Mouse (Mus musculus): Measurements from ENCODE around the gene Purb.

The Purb gene

GRCm38 (mm10) chr11:6475867-6476484 is at the start of gene Purb:
TSS of gene Purb (minus strand) at chr11:6475917.
- peak; percentile 84 to 89 for DNase-seq (ENCODE audit: low spot score in 2 of 2)

DNA sequence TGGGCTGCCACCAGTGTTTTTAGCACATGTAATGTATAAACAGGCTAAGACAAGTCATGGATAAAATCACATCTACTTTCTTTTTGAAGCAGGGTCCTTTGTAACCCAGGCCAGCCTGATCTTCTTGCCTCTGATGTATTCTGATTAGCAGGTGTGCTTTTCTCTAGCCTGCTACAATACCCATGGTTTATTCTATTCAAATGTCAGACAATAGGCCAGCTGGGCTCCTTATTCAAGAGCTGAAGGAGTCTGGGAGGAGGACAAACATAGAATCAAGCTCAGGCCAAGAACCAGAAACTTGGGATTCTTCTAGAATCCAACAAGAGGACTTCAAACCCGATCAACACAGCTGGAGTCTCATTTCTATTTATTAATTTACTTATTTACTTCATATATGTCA is 49.5 kb upstream of the Purb start:
- DNase-seq (ENCODE audit: low spot score in 2 of 2): no peak

DNA sequence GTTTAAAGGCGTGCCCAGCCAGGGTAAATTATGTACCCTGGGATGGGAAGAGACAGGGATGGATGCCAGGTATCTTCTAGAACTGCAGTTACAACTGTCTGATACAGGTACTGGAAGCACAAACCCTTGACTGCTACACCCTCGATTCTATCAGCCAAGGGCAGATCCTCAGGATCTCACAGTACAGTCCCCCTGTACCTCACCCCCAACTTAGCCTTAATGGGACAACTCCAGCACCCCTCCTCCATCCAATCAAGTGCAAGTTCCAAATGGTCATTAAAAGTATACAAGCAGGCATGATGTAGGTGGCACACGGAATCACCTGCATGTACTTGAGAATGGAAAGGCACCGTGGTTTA is 49.1 kb upstream of the Purb start:
- DNase-seq (ENCODE audit: low spot score in 2 of 2): no peak

- DNase-seq (ENCODE audit: low spot score in 2 of 2): no peak
Measured at GRCm38 (mm10) chr11:6524165-6524879, 48.6 kb upstream of the Purb start.

- no peak for DNase-seq (ENCODE audit: low spot score in 2 of 2)
Measured at GRCm38 (mm10) chr11:6523662-6524088, 48.0 kb upstream of the Purb start.

DNA sequence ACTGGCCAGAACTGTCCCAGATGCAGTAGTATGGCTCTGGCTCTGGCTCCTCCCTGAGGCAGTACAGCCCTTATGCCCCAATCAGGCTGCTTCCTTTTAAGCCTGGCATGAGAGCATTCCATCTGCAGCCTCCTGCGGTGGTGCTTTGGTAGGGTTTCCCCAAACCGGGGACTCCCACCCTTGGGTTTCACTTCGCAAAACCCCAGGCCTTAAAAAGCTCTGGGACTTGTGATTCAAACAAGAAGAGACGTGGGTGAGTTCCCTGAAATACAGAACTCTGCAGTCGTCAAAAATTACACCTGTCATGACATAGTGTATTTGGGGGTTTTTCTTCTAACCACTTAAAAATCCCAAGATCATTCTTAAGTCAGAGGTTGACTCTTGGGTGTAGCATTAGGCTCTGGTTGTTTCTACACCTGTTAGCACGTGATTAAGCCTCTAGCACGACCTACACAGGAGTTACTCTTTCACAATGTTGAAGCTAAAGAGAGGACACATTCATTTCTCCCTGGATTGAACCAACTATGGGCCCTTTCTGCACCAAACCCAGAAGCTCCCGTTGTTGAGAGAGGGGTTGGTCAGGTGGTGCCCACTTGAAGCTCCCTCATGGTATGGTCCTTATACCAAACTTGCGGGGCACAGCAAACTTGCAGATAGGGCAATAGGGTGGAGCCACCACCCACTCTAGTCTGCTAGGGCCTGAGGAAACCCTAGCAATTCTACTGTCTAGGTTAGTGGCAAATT is 47.2 kb upstream of the Purb start:
- DNase-seq (ENCODE audit: low spot score in 2 of 2): no peak

DNA sequence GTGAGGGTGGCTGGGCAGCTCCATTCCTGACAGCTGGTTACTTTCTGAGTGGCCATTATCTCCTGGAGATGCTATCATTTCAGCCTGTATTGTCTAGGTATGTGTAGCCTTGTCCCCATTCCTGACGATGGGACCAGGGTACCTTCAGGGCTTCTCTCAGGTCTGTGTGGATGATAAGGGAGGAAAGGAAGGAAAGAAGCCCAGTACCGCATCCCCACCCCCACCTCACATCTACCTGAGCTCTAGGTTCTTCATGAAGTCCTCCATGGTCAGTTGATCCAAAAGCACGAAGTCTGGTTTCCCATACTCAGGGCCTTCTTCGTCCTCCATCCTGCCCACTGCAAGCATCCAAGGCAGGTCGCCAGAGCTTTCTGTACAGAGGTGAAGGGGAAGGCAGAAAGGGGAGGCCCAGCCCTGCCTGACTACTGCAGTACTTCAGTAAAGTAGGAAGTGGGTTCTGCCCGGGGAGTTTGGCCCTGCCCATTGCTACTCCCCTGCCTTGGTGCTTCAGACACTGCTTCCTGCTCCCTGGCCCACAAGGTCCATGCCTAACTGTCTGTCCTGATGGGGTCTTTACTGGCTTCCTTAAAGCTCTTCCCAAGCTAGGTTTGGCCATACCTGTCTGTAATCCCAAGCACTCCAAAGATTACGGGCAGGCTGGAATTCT is 44.9 kb upstream of the Purb start, which contains the start of gene Myo1g:
Gene Myo1g (minus strand): TSS at position 459 of the 667 bp plus-strand sequence.
- no peak for DNase-seq (ENCODE audit: low spot score in 2 of 2)

GRCm38 (mm10) chr11:6519491-6520033 is 43.8 kb upstream of the Purb start:
- no peak for DNase-seq (ENCODE audit: low spot score in 2 of 2)

- DNase-seq (ENCODE audit: low spot score in 2 of 2): no peak
Measured at GRCm38 (mm10) chr11:6514837-6515236, 39.1 kb upstream of the Purb start.

DNA sequence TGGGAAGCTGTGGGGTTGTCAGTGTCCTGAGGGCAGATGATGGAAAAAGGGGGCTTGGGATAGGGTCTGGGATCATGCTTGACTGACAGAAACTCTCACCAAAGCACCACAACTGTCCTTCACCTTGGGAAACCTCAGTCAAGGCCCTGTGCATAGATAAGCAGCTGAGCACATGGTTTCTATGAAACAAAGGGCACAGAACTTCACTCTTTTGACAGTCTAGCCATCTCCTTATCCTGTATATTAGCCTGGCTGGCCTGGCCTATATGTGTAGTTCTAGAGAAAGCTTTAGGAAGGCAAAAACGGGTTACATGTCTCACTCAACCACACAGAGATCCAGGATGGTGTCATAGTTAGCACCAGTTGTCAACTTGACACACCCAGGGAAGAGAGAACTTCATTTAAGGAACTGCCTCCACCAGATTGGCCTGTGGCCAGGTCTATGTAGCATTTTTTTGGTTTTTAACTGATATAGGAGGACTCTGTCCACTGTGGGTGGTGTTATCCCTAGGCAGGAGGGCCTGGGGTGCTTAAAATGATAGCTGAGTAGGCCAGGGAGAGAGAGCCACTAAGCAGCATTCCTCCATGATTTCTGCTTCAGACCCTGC is 32.7 kb upstream of the Purb start:
- no peak for DNase-seq (ENCODE audit: low spot score in 2 of 2)

DNA sequence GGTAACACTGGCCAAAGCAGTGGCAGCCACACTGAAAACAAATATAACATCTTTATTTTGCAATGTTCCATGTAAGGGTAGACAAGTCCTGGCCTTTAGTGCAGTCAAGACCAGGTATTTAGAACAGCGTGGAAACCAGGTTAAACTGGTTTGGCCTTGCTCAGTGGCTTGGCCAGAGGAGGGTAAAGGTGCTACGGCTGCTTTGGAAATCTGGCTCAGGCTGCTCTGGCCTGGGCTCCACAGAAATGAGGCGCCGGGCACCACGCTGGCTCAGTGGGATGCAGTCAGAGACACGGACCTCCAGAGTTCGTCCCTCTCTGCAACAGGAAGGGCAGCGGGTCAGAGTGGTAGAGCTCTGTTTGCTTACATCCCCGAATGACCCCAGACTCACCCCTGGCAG is 30.8 kb upstream of the Purb start:
- DNase-seq (ENCODE audit: low spot score in 2 of 2): peak; percentile 37 to 60

GRCm38 (mm10) chr11:6504689-6505088 is 29.0 kb upstream of the Purb start:
- peak; percentile 28 to 53 for DNase-seq (ENCODE audit: low spot score in 2 of 2)

GRCm38 (mm10) chr11:6504226-6504625 is 28.5 kb upstream of the Purb start:
- no peak for DNase-seq (ENCODE audit: low spot score in 2 of 2)

DNA sequence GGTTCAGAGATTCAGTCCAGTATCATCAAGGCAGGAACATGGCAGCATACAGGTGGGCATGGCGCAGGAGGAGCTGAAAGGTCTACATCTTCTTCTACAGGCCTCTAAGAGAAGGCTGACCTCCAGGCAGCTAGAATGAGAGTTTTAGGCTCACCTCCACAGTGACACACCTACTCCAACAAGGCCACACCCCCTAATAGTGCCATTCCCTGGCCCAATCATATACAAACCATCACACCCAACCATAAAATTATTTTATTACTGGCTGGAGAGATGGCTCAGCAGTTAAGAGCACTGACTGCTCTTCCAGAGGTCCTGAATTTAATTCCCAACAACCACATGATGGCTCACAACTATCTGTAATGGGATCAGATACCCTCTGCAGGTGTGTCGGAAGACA is 26.8 kb upstream of the Purb start:
- DNase-seq (ENCODE audit: low spot score in 2 of 2): no peak

DNA sequence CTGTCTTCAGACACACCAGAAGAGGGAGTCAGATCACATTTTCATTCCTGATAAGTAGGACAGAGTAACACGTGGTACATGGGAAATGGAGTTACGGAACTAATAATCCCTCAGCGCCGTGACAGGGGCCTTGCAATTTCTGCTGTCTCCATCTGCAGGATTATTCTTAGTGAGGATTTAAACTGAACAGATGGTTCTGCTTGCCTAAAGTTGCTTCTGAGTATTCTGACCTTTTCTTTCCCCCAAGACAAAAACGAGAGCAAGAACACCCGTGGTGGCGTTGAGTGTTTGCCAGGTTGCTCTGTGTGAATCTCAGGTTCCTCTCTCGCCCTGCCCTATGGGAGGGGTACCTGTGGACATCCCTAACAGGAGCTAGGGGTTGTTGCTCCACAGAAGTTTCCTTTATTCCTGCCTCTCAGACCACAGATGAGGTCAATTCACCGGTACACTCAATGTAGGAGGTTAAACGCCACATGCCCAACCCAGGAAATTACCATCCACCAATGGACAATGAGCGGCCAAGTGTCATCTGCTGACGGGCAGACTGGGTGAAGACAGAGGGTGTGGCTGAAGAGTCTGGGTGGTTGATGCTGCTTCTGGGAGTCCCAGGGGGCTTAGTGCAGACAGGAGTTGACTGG is 21.7 kb upstream of the Purb start:
- no peak for DNase-seq (ENCODE audit: low spot score in 2 of 2)

GRCm38 (mm10) chr11:6489691-6490503 is 14.2 kb upstream of the Purb start:
- DNase-seq (ENCODE audit: low spot score in 2 of 2): no peak

DNA sequence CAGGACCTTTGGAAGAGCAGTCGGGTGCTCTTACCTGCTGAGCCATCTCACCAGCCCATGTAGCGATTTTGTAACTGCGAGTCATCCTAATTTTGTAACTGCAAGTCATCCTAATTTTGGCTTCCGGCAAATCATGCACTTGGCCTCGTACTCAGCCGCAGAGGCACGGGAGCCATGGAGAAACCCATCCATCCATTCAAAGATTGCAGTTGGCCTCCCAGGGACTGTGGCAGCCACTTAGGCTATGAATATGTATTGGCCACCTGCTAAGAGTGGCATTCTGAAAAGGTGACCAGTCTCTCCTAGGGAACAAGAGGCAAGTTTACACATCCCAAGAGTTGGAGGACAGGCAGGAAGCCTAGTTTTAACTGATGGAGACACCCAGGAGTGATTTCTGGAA is 13.5 kb upstream of the Purb start:
- DNase-seq (ENCODE audit: low spot score in 2 of 2): no peak

- no peak for DNase-seq (ENCODE audit: low spot score in 2 of 2)
Measured at GRCm38 (mm10) chr11:6488041-6488684, 12.4 kb upstream of the Purb start.

DNA sequence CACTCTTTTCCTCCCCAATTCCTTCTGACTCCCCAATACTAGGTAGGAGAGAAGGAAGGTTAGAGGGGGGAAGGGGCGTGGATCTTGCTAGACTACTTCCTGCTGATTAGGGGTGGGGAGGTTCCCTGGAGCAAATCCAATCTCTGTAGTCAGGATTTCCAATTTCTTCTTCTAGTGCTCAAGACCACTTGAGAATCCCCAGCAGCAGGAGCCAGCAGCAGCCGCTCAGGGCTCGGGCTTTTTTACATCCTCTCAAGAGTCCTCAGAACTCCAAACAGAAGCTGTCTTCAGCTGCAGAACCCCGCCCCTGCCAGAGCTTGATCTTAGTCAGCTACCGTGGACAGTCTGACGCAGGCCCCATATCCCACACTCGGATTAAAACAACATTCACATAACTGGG is 11.8 kb upstream of the Purb start:
- DNase-seq (ENCODE audit: low spot score in 2 of 2): no peak

DNA sequence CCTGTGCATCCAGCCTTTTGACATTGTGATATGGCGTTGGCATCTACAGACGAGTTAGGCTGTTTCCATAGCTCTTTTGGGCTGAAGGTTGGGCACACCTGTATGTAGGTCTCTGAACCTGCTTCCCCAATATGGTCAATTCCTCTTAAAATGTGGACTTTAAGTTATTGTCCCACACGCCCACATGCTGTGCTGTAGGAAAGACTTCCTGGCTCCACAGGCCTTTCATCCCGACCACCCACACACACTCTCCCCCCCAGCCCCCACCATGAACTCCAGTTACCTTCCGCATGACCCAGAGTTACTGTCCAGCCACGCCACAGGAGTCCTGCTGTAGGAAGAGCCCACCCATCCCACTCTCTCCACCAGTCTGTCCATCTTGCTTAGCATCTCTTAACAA is 11.2 kb upstream of the Purb start:
- DNase-seq (ENCODE audit: low spot score in 2 of 2): no peak

Measured in urinary bladder, adult 18-20 months (tissue).